Mouse (Mus musculus) layer of hippocampus, adult 11-12 months (tissue): ENCODE results near the gene Amt.

Experiments
- DNase-seq: peaks from one replicate; pipeline ENCODE4 v3.0.0; 2022; ENCODE audit warnings: low spot score

Gene Amt

GRCm38 (mm10) chr9:108338886-108339781 is 42.5 kb downstream of the Amt start, which contains the start of gene Gpx1:
Gpx1 (plus strand) TSS chr9:108338903.
- peak; percentile 86 for DNase-seq

- no peak for DNase-seq
Observed at GRCm38 (mm10) chr9:108339886-108340257, 43.2 kb downstream of the Amt start.

GRCm38 (mm10) chr9:108340258-108341138 is 43.8 kb downstream of the Amt start:
- no peak for DNase-seq

GRCm38 (mm10) chr9:108341139-108341475 is 44.5 kb downstream of the Amt start:
- DNase-seq, result no peak

GRCm38 (mm10) chr9:108341801-108342200 is 45.1 kb downstream of the Amt start:
- no peak for DNase-seq

GRCm38 (mm10) chr9:108342301-108342831 is 45.7 kb downstream of the Amt start:
- DNase-seq, result no peak

GRCm38 (mm10) chr9:108343331-108343730 is 46.7 kb downstream of the Amt start:
- DNase-seq, result no peak

GRCm38 (mm10) chr9:108343835-108344234 is 47.2 kb downstream of the Amt start:
- DNase-seq, result no peak

GRCm38 (mm10) chr9:108344471-108344870 is 47.8 kb downstream of the Amt start:
- DNase-seq, result no peak

- no peak for DNase-seq
Observed at GRCm38 (mm10) chr9:108347024-108347423, 50.4 kb downstream of the Amt start.

- DNase-seq, result peak; percentile 89
Observed at GRCm38 (mm10) chr9:108347540-108348289, 51.1 kb downstream of the Amt start, which contains the start of gene Usp4. Usp4 (plus strand) TSS chr9:108347853.

- DNase-seq, result no peak
Observed at GRCm38 (mm10) chr9:108348290-108348680, 51.6 kb downstream of the Amt start.

GRCm38 (mm10) chr9:108349727-108350126 is 53.1 kb downstream of the Amt start:
- no peak for DNase-seq
